Mouse (Mus musculus): ENCODE measurements around the gene Colgalt1. TPM values are rescaled to one million over a fixed set of nuclear protein-coding genes. Genes with fewer than 3 reads are reported as not detected.

Colgalt1 gene
- polyA plus RNA-seq (2012; rRNA removed) = 128 and 150 TPM in 2 replicates

GRCm38 (mm10) chr8:71610822-71611651, at the start of gene Colgalt1:
TSS of gene Colgalt1 (plus strand) at chr8:71610998.
- TF ChIP-seq POLR2A (IDR thresholded peaks at IDR 0.05; ENCODE audit: borderline replicate concordance, extremely low read depth, insufficient read depth, insufficient read length, poor library complexity, severe bottlenecking) (peak; percentile 68), CTCF (IDR thresholded peaks at IDR 0.05; ENCODE audit: borderline replicate concordance, extremely low read depth, insufficient read depth, insufficient read length) (peak; percentile 4; the same call in 1 of the 2 replicates)
- peak; percentile 100 for DNase-seq (ENCODE audit: low read depth)

GRCm38 (mm10) chr8:71561401-71561800, 49.4 kb upstream of the Colgalt1 start:
- TF ChIP-seq CTCF (IDR thresholded peaks at IDR 0.05; ENCODE audit: borderline replicate concordance, extremely low read depth, insufficient read depth, insufficient read length) (peak; percentile 97), POLR2A (IDR thresholded peaks at IDR 0.05; ENCODE audit: borderline replicate concordance, extremely low read depth, insufficient read depth, insufficient read length, poor library complexity, severe bottlenecking) (no peak)
- peak; percentile 91 for DNase-seq (ENCODE audit: low read depth)

- TF ChIP-seq CTCF (IDR thresholded peaks at IDR 0.05; ENCODE audit: borderline replicate concordance, extremely low read depth, insufficient read depth, insufficient read length) (peak; percentile 74), POLR2A (IDR thresholded peaks at IDR 0.05; ENCODE audit: borderline replicate concordance, extremely low read depth, insufficient read depth, insufficient read length, poor library complexity, severe bottlenecking) (no peak)
- peak; percentile 58 for DNase-seq (ENCODE audit: low read depth)
Observed at GRCm38 (mm10) chr8:71562751-71563150, 48.0 kb upstream of the Colgalt1 start.

- TF ChIP-seq CTCF (IDR thresholded peaks at IDR 0.05; ENCODE audit: borderline replicate concordance, extremely low read depth, insufficient read depth, insufficient read length) = peak; percentile 22; the same call in 1 of the 2 replicates
- no peak for TF ChIP-seq POLR2A (IDR thresholded peaks at IDR 0.05; ENCODE audit: borderline replicate concordance, extremely low read depth, insufficient read depth, insufficient read length, poor library complexity, severe bottlenecking)
- no peak for DNase-seq (ENCODE audit: low read depth)
Observed at GRCm38 (mm10) chr8:71563992-71564391, 46.8 kb upstream of the Colgalt1 start.

- TF ChIP-seq CTCF (IDR thresholded peaks at IDR 0.05; ENCODE audit: borderline replicate concordance, extremely low read depth, insufficient read depth, insufficient read length) = no peak
- TF ChIP-seq POLR2A (IDR thresholded peaks at IDR 0.05; ENCODE audit: borderline replicate concordance, extremely low read depth, insufficient read depth, insufficient read length, poor library complexity, severe bottlenecking) = no peak
- no peak for DNase-seq (ENCODE audit: low read depth)
Observed at GRCm38 (mm10) chr8:71566501-71566900, 44.3 kb upstream of the Colgalt1 start, which contains the start of gene Nxnl1. TSS of gene Nxnl1 (minus strand) at chr8:71566601.

GRCm38 (mm10) chr8:71567587-71567986, 43.2 kb upstream of the Colgalt1 start:
- TF ChIP-seq POLR2A (IDR thresholded peaks at IDR 0.05; ENCODE audit: borderline replicate concordance, extremely low read depth, insufficient read depth, insufficient read length, poor library complexity, severe bottlenecking) = no peak
- TF ChIP-seq CTCF (IDR thresholded peaks at IDR 0.05; ENCODE audit: borderline replicate concordance, extremely low read depth, insufficient read depth, insufficient read length) = no peak

GRCm38 (mm10) chr8:71568387-71568937, 42.3 kb upstream of the Colgalt1 start, which contains the start of gene Slc27a1:
TSS of gene Slc27a1 (plus strand) at chr8:71568882.
- peak; percentile 88 for DNase-seq (ENCODE audit: low read depth)
- no peak for TF ChIP-seq POLR2A (IDR thresholded peaks at IDR 0.05; ENCODE audit: borderline replicate concordance, extremely low read depth, insufficient read depth, insufficient read length, poor library complexity, severe bottlenecking)
- TF ChIP-seq CTCF (IDR thresholded peaks at IDR 0.05; ENCODE audit: borderline replicate concordance, extremely low read depth, insufficient read depth, insufficient read length) = no peak

More at GRCm38 (mm10) chr8:71567587-71567986, 43.2 kb upstream of the Colgalt1 start:
- no peak for DNase-seq (ENCODE audit: low read depth)

- no peak for DNase-seq (ENCODE audit: low read depth)
- TF ChIP-seq POLR2A (IDR thresholded peaks at IDR 0.05; ENCODE audit: borderline replicate concordance, extremely low read depth, insufficient read depth, insufficient read length, poor library complexity, severe bottlenecking) (no peak), CTCF (IDR thresholded peaks at IDR 0.05; ENCODE audit: borderline replicate concordance, extremely low read depth, insufficient read depth, insufficient read length) (no peak)
Observed at GRCm38 (mm10) chr8:71568941-71569340, 41.9 kb upstream of the Colgalt1 start.

- TF ChIP-seq POLR2A (IDR thresholded peaks at IDR 0.05; ENCODE audit: borderline replicate concordance, extremely low read depth, insufficient read depth, insufficient read length, poor library complexity, severe bottlenecking) (no peak), CTCF (IDR thresholded peaks at IDR 0.05; ENCODE audit: borderline replicate concordance, extremely low read depth, insufficient read depth, insufficient read length) (no peak)
- peak; percentile 97 for DNase-seq (ENCODE audit: low read depth)
Observed at GRCm38 (mm10) chr8:71569366-71570290, 41.2 kb upstream of the Colgalt1 start.

GRCm38 (mm10) chr8:71570291-71570954, 40.4 kb upstream of the Colgalt1 start:
- DNase-seq (ENCODE audit: low read depth) = peak; percentile 99
- TF ChIP-seq CTCF (IDR thresholded peaks at IDR 0.05; ENCODE audit: borderline replicate concordance, extremely low read depth, insufficient read depth, insufficient read length) (no peak), POLR2A (IDR thresholded peaks at IDR 0.05; ENCODE audit: borderline replicate concordance, extremely low read depth, insufficient read depth, insufficient read length, poor library complexity, severe bottlenecking) (peak; percentile 27; the same call in 1 of the 2 replicates)

Data from brain, embryonic 14.5 days (tissue).